Mouse (Mus musculus): Measurements from ENCODE around the gene Ffar4.

DNA sequence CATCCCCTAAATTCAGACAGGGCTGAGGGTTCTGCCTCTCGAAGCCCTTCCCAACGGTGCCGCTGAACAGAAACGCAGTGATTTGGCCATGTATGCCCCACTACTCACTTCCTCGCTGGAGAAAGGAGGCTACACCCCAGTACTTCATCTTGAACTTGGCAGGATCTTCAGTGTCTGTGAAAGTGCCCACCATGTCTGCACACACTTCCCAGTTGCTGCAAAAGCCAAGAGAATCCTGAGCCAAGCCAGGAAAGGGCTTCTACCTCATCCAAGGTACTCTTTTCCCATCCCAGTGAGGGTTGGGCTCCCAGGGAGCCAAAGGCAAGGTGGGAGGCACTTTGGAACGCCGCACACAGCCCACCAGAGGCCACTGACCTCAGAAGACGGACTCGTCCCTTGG, 27.1 kb downstream of the Ffar4 start:
- TF ChIP-seq CTCF (IDR thresholded peaks at IDR 0.05; ENCODE audit: low read depth, low read length): no peak
- no peak for TF ChIP-seq POLR2A (IDR thresholded peaks at IDR 0.05; ENCODE audit: insufficient read depth, low read length)
- TF ChIP-seq EP300 (IDR thresholded peaks at IDR 0.05; ENCODE audit: insufficient read depth, low read depth, low read length): no peak
